Mouse (Mus musculus) MEL (cell line): ENCODE measurements around the gene 8030411F24Rik.

Source experiments
- BHLHE40 ChIP-seq: IDR thresholded peaks from 2 replicates; pipeline ENCODE4 v1.6.1; 2012; ENCODE audit warnings: low read depth, mild to moderate bottlenecking, inconsistent platforms, low read length, improper control_type of control experiment, borderline replicate concordance
- CTCF ChIP-seq, 3 experiments: IDR thresholded peaks in 2 of 3; conservative IDR thresholded peaks in 1 of 3; 2 replicates each; pipeline ENCODE4 v1.5.1; 2011 to 2012; ENCODE audit warnings: low read length in 3 of 3, low read depth in 2 of 3, mild to moderate bottlenecking in 2 of 3, improper control_type of control experiment in 1 of 3, inconsistent platforms in 1 of 3, mixed read lengths in 1 of 3, moderate library complexity in 1 of 3; ENCODE audit not compliant: control insufficient read depth in 1 of 3, insufficient read depth in 1 of 3, poor library complexity in 1 of 3, severe bottlenecking in 1 of 3
- E2F4 ChIP-seq: IDR thresholded peaks from 2 replicates; pipeline ENCODE4 v1.6.1; 2011; ENCODE audit warnings: low read depth, low read length, improper control_type of control experiment, borderline replicate concordance
- ELF1 ChIP-seq: IDR thresholded peaks from 2 replicates; pipeline ENCODE4 v1.6.1; 2014; ENCODE audit warnings: low read depth, mild to moderate bottlenecking, inconsistent platforms, low read length, improper control_type of control experiment, moderate library complexity
- GATA1 ChIP-seq: IDR thresholded peaks from 2 replicates; pipeline ENCODE4 v1.6.1; 2011; ENCODE audit warnings: low read depth, low read length, improper control_type of control experiment
- MXI1 ChIP-seq: IDR thresholded peaks from 2 replicates; pipeline ENCODE4 v1.6.1; 2011; ENCODE audit warnings: mild to moderate bottlenecking, low read depth, low read length, improper control_type of control experiment
- MYB ChIP-seq: IDR thresholded peaks from 2 replicates; pipeline ENCODE4 v1.6.1; 2011; ENCODE audit warnings: mild to moderate bottlenecking, low read depth, low read length, improper control_type of control experiment
- POLR2A ChIP-seq, 2 experiments: IDR thresholded peaks; 2 replicates each; pipeline ENCODE4 v1.6.1; 2011 to 2012; ENCODE audit warnings: low read length in 2 of 2, mild to moderate bottlenecking in 2 of 2, control low read depth in 1 of 2, improper control_type of control experiment in 1 of 2, low read depth in 1 of 2, moderate library complexity in 1 of 2; ENCODE audit not compliant: control insufficient read depth in 1 of 2, insufficient read depth in 1 of 2, poor library complexity in 1 of 2
- RAD21 ChIP-seq: IDR thresholded peaks from 2 replicates; pipeline ENCODE4 v1.6.1; 2011; ENCODE audit warnings: mild to moderate bottlenecking, low read depth, low read length, improper control_type of control experiment
- SMC3 ChIP-seq: IDR thresholded peaks from 2 replicates; pipeline ENCODE4 v1.6.1; 2011; ENCODE audit warnings: low read depth, low read length, improper control_type of control experiment
- UBTF ChIP-seq: IDR thresholded peaks from 2 replicates; pipeline ENCODE4 v1.6.1; 2012; ENCODE audit warnings: low read depth, mild to moderate bottlenecking, inconsistent platforms, low read length, improper control_type of control experiment, moderate library complexity, borderline replicate concordance; ENCODE audit not compliant: insufficient read depth
- USF1 ChIP-seq: IDR thresholded peaks from 2 replicates; pipeline ENCODE4 v1.6.1; 2014; ENCODE audit warnings: low read depth, mild to moderate bottlenecking, inconsistent platforms, low read length, improper control_type of control experiment, moderate library complexity

- TF ChIP-seq POLR2A (IDR thresholded peaks at IDR 0.05; ENCODE audit: control insufficient read depth in 1 of 2, insufficient read depth in 1 of 2, low read depth in 1 of 2, low read length in 2 of 2, poor library complexity in 1 of 2) (no peak), RAD21 (no peak), CTCF (IDR thresholded peaks at IDR 0.05 in 2 of 3, conservative IDR thresholded peaks at IDR 0.05 in 1 of 3; ENCODE audit: control insufficient read depth in 1 of 3, insufficient read depth in 1 of 3, low read depth in 2 of 3, low read length in 3 of 3, poor library complexity in 1 of 3, severe bottlenecking in 1 of 3) (no peak), MXI1 (no peak), BHLHE40 (no peak), E2F4 (no peak), USF1 (no peak), UBTF (no peak), GATA1 (no peak), MYB (no peak), SMC3 (no peak), ELF1 (no peak)
Observed at GRCm38 (mm10) chr2:148781709-148782108, at the start of gene 8030411F24Rik.
